Mouse (Mus musculus) left cerebral cortex, postnatal 14 days (tissue): ENCODE results near the gene Ofd1. TPM values are rescaled to one million over a fixed set of nuclear protein-coding genes. Genes with fewer than 3 reads are reported as not detected.

ENCODE experiments used
- DNase-seq, 2 experiments: peaks; one replicate each; pipeline ENCODE4 v3.0.0; 2021 to 2022; ENCODE audit warnings: low spot score in 2 of 2, mixed read lengths in 1 of 2
- intact Hi-C: fragments of 180-260 bp; cut with DNase I; formaldehyde crosslinking; loops from one replicate; pipeline ENCODE4 v1.15.1; 2025
- long read RNA-seq, 2 experiments: library from polyadenylated mRNA; stranded (forward); transcript quantifications; one replicate each; pipeline ENCODE4 v2.0.0; 2021
- total RNA-seq, 2 experiments: library from RNA; stranded (reverse); gene quantifications; 2 replicates each; pipeline ENCODE4 v1.2.3; 2021

The Ofd1 gene
- total RNA-seq: 1 to 10 TPM; 4.1 to 6.0 TPM
- long read RNA-seq, experiment 1, full-length matches to known transcripts: 2 of 6 reads
- long read RNA-seq, experiment 1, partial matches to known transcripts: 1 of 6 reads
- long read RNA-seq, experiment 1, other reads (novel, unspliced or antisense): 3 of 6 reads
- long read RNA-seq, experiment 2, full-length matches to known transcripts: 4 of 4 reads
- long read RNA-seq, experiment 2, partial matches to known transcripts: 0 of 4 reads
- long read RNA-seq, experiment 2, other reads (novel, unspliced or antisense): 0 of 4 reads

- peak; percentile 89 to 90 for DNase-seq
- intact Hi-C loops: no loop called here
Measured at GRCm38 (mm10) chrX:166440616-166441063, at the start of gene Ofd1. Gene Ofd1 (minus strand): TSS chrX:166440704.

- intact Hi-C loops: no loop called here
- DNase-seq: peak; percentile 84 to 85
Measured at GRCm38 (mm10) chrX:166479365-166479983, 39.0 kb upstream of the Ofd1 start, which contains the start of gene Rab9. Gene Rab9 (minus strand): TSS chrX:166479867.

GRCm38 (mm10) chrX:166478631-166479364 is 38.3 kb upstream of the Ofd1 start:
- DNase-seq: peak; percentile 2 to 7
- intact Hi-C loops: no loop called here

- DNase-seq: no peak
- intact Hi-C loops: no loop called here
Measured at GRCm38 (mm10) chrX:166477393-166477792, 36.9 kb upstream of the Ofd1 start.

- intact Hi-C loops: no loop called here
- no peak for DNase-seq
Measured at GRCm38 (mm10) chrX:166472612-166473011, 32.1 kb upstream of the Ofd1 start.

GRCm38 (mm10) chrX:166468321-166468720 is 27.8 kb upstream of the Ofd1 start:
- DNase-seq: no peak
- intact Hi-C loops: no loop called here

- DNase-seq: no peak
- intact Hi-C loops: no loop called here
Measured at GRCm38 (mm10) chrX:166455525-166455924, 15.0 kb upstream of the Ofd1 start.

- no peak for DNase-seq
- intact Hi-C loops: no loop called here
Measured at GRCm38 (mm10) chrX:166454331-166454730, 13.8 kb upstream of the Ofd1 start.

GRCm38 (mm10) chrX:166453532-166453931 is 13.0 kb upstream of the Ofd1 start:
- intact Hi-C loops: no loop called here

GRCm38 (mm10) chrX:166444552-166444951 is 4.0 kb upstream of the Ofd1 start:
- no peak for DNase-seq
- intact Hi-C loops: no loop called here

More at GRCm38 (mm10) chrX:166453532-166453931, 13.0 kb upstream of the Ofd1 start:
- no peak for DNase-seq

GRCm38 (mm10) chrX:166440036-166440615 is 378 bp downstream of the Ofd1 start, which contains the start of gene Trappc2:
Gene Trappc2 (plus strand): TSS chrX:166440574.
- intact Hi-C loops: no loop called here
- DNase-seq: no peak

- DNase-seq: no peak
- intact Hi-C loops: loop anchor here (5.0 kb wide), 1 partner anchor 217 kb away; no protein-coding TSS in a partner anchor
Measured at GRCm38 (mm10) chrX:166434812-166435211, 5.7 kb downstream of the Ofd1 start.

GRCm38 (mm10) chrX:166416196-166416595 is 24.3 kb downstream of the Ofd1 start:
- peak in 1 of 2 experiments; percentile 46 for DNase-seq
- intact Hi-C loops: no loop called here

GRCm38 (mm10) chrX:166407865-166408264 is 32.6 kb downstream of the Ofd1 start:
- intact Hi-C loops: no loop called here
- DNase-seq: no peak

GRCm38 (mm10) chrX:166393753-166394152 is 46.8 kb downstream of the Ofd1 start:
- peak in 1 of 2 experiments; percentile 28 for DNase-seq

GRCm38 (mm10) chrX:166386656-166387055 is 53.8 kb downstream of the Ofd1 start:
- intact Hi-C loops: no loop called here
- no peak for DNase-seq

More at GRCm38 (mm10) chrX:166393753-166394152, 46.8 kb downstream of the Ofd1 start:
- intact Hi-C loops: no loop called here

GRCm38 (mm10) chrX:166384935-166385334 is 55.6 kb downstream of the Ofd1 start:
- no peak for DNase-seq
- intact Hi-C loops: no loop called here

GRCm38 (mm10) chrX:166383606-166384005 is 56.9 kb downstream of the Ofd1 start:
- intact Hi-C loops: no loop called here
- DNase-seq: no peak

- no peak for DNase-seq
- intact Hi-C loops: no loop called here
Measured at GRCm38 (mm10) chrX:166378652-166379051, 61.9 kb downstream of the Ofd1 start.
